Mouse (Mus musculus): ENCODE results near the gene Poglut1. TPM values are rescaled to one million over a fixed set of nuclear protein-coding genes. Genes with fewer than 3 reads are reported as not detected.

The Poglut1 gene
- total RNA-seq, 2 experiments from 2014 or later = 41.1 to 44.8 TPM

- no peak for DNase-seq (ENCODE audit: low spot score in 2 of 2)
- intact Hi-C loops (cut with DNase I) = loop anchor here (10.0 kb wide), 1 partner anchor 507 kb away; no protein-coding TSS in a partner anchor
Observed at GRCm38 (mm10) chr16:38548000-38548399, 2.1 kb downstream of the Poglut1 start.

GRCm38 (mm10) chr16:38538716-38539380 lies 11.2 kb downstream of the Poglut1 start:
- DNase-seq (ENCODE audit: low spot score in 2 of 2) = no peak
- intact Hi-C loops (cut with DNase I) = loop anchor here (5.0 to 10.0 kb wide), 2 partner anchors 186 to 273 kb away; no protein-coding TSS in a partner anchor

DNA sequence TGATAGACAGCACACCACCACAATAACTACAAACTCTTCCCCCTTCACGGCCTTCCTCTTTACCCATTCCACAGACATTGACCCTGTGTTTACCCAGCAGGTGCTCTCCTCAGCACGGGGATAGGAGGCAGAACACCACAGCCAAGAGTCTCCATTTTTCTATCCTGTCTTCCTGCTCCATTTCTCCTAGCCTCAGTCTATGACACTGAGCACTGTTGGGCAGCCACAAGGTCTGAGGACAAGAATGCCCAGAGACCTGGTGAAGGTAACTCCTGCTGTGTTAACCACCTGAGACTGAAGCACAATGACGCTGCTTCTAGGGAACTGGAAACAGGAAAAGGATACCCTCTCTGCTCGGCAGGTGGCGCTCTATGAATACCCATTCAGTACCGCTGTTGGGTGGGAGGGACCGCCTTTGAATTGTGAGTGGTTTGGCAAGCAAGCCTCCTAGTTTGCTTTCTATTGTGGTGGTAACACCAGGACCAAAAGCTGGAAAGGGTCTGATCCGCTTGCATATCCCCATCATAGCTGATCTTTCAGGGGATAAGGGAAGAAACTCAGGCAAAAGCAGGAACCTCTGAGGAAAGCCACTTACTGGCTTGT lies 13.4 kb downstream of the Poglut1 start:
- peak; percentile 71 to 82 for DNase-seq (ENCODE audit: low spot score in 2 of 2)
- intact Hi-C loops (cut with DNase I) = loop anchor here (5.0 to 10.0 kb wide), 2 partner anchors 188 to 276 kb away; no protein-coding TSS in a partner anchor

GRCm38 (mm10) chr16:38526264-38526663 lies 23.8 kb downstream of the Poglut1 start:
- no peak for DNase-seq (ENCODE audit: low spot score in 2 of 2)
- intact Hi-C loops (cut with DNase I) = no loop called here

GRCm38 (mm10) chr16:38522129-38523084 lies 27.7 kb downstream of the Poglut1 start, which contains the start of gene Timmdc1:
TSS of gene Timmdc1 (minus strand) at chr16:38522663.
- DNase-seq (ENCODE audit: low spot score in 2 of 2) = peak; percentile 97 to 98
- intact Hi-C loops (cut with DNase I) = no loop called here

- intact Hi-C loops (cut with DNase I) = no loop called here
Observed at GRCm38 (mm10) chr16:38521211-38521987, 28.7 kb downstream of the Poglut1 start.

DNA sequence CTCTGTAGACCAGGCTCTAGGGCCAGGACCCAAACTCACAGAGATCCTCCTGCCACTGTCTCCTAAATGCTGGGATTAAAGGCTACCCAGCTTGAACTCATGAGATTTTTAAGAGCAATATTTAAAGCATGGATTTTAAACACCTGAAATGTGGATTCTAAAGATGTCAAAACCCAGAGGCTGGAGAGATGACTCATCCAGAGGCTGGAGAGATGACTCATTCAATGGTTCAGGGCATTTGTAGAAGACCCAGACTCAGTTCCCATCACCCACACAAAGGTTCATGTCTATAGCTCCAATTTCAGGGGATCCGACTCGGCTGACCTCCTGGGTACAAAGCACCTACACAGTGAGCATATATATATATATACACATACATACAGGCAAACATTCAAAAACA lies 30.9 kb downstream of the Poglut1 start:
- DNase-seq (ENCODE audit: low spot score in 2 of 2) = no peak
- intact Hi-C loops (cut with DNase I) = no loop called here

More at GRCm38 (mm10) chr16:38521211-38521987, 28.7 kb downstream of the Poglut1 start:
- DNase-seq (ENCODE audit: low spot score in 2 of 2) = no peak

DNA sequence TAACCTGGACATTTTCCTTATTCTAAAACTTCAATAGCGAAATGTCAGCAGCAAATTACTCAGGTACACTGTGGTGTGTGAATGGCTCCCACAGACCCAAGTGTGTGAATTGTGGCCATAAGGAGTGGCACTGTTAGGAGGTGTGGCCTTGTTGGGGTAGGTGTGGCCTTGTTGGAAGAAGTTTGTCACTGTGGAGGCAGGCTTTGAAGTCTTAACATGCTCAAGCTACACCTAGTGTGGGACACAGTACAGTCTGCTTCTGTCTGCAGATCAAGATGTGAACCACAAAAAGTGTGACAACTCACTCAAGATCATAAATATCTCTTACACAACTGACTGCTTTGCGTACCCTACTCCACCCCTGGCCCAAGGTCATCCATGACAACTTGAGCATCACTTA lies 39.2 kb downstream of the Poglut1 start:
- no peak for DNase-seq (ENCODE audit: low spot score in 2 of 2)
- intact Hi-C loops (cut with DNase I) = no loop called here

- intact Hi-C loops (cut with DNase I) = loop anchor here (1.0 to 5.0 kb wide), 2 partner anchors 159 to 211 kb away; partner anchors contain the start of genes Cox17 and Gm21987
- peak; percentile 73 to 78 for DNase-seq (ENCODE audit: low spot score in 2 of 2)
Observed at GRCm38 (mm10) chr16:38506041-38506634, 43.9 kb downstream of the Poglut1 start.

DNA sequence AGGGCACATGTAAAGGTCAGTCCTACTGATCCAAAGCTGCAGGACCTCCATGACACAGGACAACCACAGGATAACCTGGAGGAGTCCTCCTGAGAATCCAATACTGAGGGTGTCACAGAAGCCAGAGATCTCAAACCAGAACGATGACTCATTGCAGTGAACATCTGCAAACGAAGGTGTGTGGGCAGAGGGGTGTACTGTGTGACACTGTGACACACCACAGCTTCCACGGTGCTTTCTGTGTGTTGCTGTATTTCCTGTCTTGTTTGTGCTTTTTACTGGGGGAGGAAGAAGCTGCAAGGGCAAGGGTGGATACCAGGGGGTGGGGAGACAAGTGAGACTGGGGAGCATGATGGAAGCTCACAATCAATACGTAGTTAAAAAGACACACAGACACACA lies 46.5 kb downstream of the Poglut1 start:
- DNase-seq (ENCODE audit: low spot score in 2 of 2) = no peak
- intact Hi-C loops (cut with DNase I) = no loop called here

- DNase-seq (ENCODE audit: low spot score in 2 of 2) = no peak
- intact Hi-C loops (cut with DNase I) = no loop called here
Observed at GRCm38 (mm10) chr16:38502469-38502868, 47.6 kb downstream of the Poglut1 start.

- intact Hi-C loops (cut with DNase I) = no loop called here
- no peak for DNase-seq (ENCODE audit: low spot score in 2 of 2)
Observed at GRCm38 (mm10) chr16:38496604-38497140, 53.4 kb downstream of the Poglut1 start.

GRCm38 (mm10) chr16:38493890-38494289 lies 56.2 kb downstream of the Poglut1 start:
- peak in 1 of 2 experiments; percentile 44 for DNase-seq (ENCODE audit: low spot score in 2 of 2)
- intact Hi-C loops (cut with DNase I) = no loop called here

- DNase-seq (ENCODE audit: low spot score in 2 of 2) = no peak
- intact Hi-C loops (cut with DNase I) = no loop called here
Observed at GRCm38 (mm10) chr16:38492551-38492950, 57.5 kb downstream of the Poglut1 start.

DNA sequence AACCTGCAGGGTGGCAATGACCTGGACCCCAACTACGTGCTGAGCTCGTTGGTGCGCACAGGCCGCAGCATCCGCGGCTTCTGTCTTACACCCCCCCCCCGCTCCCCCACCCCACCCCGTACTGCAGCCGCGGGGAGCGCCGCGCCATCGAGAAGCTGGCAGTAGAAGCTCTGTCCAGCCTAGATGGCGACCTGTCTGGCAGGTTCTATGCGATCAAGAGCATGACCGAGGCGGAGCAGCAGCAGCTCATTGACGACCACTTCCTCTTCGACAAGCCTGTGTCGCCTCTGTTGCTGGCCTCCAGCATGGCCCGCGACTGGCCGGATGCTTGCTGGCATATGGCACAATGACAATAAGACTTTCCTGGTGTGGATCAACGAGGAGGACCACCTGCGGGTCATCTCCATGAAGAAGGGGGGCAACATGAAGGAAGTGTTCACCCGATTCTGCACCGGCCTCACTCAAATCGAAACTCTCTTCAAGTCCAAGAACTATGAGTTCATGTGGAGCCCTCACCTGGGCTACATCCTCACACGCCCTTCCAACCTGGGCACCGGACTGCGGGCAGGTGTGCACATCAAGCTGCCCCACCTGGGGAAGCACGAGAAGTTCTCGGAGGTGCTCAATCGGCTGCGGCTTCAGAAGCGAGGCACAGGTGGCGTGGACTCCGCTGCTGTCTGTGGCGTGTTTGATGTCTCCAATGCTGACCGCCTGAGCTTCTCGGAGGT lies 66.3 kb downstream of the Poglut1 start:
- DNase-seq (ENCODE audit: low spot score in 2 of 2) = no peak
- intact Hi-C loops (cut with DNase I) = loop anchor here (5.0 kb wide), 2 partner anchors 106 to 136 kb away; partner anchors contain the start of genes Cox17 and Gm21987

- peak in 1 of 2 experiments; percentile 24 for DNase-seq (ENCODE audit: low spot score in 2 of 2)
- intact Hi-C loops (cut with DNase I) = loop anchor here (5.0 kb wide), 2 partner anchors 106 to 136 kb away; partner anchors contain the start of genes Cox17 and Gm21987
Observed at GRCm38 (mm10) chr16:38482780-38483562, 67.1 kb downstream of the Poglut1 start.

GRCm38 (mm10) chr16:38481327-38481726 lies 68.7 kb downstream of the Poglut1 start:
- intact Hi-C loops (cut with DNase I) = loop anchor here (5.0 kb wide), 2 partner anchors 104 to 134 kb away; partner anchors contain the start of genes Cox17 and Gm21987

More at GRCm38 (mm10) chr16:38481327-38481726, 68.7 kb downstream of the Poglut1 start:
- no peak for DNase-seq (ENCODE audit: low spot score in 2 of 2)
